Mouse (Mus musculus) thymus, postnatal 36 days (tissue): ENCODE results near the gene Myo1g.
"Not testable (repeated sequence)": the region's sequence is repeated elsewhere in the genome, so short reads cannot be mapped to it uniquely, and the experiment has no call there.

ENCODE experiments used
- DNase-seq, 2 experiments: peaks; one replicate each; pipeline ENCODE4 v3.0.0; 2022; ENCODE audit warnings: mixed read lengths in 2 of 2

Gene Myo1g

DNA sequence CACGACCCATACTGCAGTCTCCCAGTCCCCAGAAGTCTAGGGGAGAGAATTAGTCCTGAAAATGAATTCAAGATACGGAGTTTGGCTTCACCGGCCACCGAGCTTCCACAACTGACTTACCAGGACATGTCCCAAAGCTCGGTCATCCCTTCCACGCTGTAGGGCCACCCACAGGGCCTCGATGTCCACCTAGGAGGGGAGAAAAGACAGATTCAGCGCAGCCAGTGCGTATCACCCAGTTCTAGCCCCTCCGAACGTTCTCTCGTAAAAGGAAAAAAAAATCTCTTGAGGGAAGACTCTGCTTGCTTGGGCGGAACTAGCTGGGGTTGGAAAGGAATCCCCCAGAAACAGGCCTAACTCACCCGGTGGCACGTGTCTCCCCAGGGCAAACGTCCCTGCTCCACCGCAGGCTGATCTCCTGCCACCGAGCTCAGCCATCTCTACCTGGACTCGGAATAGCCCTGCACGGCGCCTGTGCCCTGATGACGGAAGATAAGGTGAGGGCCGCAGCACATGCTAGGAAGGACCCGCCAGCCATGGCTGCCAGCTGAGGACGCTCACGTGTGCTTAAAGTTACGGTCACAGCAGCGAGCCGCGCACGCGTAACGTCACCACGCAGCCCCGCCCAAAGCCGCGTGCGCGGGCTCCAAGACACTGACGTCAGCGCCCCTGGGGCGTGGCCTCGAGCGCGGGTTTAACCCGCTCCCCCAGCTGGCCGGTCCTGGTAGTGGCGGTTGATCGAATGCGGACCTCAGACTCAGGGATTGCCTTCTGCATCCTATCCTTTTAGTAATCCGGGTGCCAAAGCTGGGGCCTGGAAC lies 7.6 kb upstream of the Myo1g start:
- DNase-seq, result peak; percentile 95 to 97

GRCm38 (mm10) chr11:6527256-6528185 lies 6.8 kb upstream of the Myo1g start:
- DNase-seq, result no peak

GRCm38 (mm10) chr11:6526526-6527255 lies 5.9 kb upstream of the Myo1g start:
- not testable (repeated sequence) for DNase-seq

- DNase-seq, result no peak
These were observed 4.5 kb upstream of the Myo1g start for GRCm38 (mm10) chr11:6525241-6525640.

GRCm38 (mm10) chr11:6524880-6525238 lies 4.1 kb upstream of the Myo1g start:
- no peak for DNase-seq

DNA sequence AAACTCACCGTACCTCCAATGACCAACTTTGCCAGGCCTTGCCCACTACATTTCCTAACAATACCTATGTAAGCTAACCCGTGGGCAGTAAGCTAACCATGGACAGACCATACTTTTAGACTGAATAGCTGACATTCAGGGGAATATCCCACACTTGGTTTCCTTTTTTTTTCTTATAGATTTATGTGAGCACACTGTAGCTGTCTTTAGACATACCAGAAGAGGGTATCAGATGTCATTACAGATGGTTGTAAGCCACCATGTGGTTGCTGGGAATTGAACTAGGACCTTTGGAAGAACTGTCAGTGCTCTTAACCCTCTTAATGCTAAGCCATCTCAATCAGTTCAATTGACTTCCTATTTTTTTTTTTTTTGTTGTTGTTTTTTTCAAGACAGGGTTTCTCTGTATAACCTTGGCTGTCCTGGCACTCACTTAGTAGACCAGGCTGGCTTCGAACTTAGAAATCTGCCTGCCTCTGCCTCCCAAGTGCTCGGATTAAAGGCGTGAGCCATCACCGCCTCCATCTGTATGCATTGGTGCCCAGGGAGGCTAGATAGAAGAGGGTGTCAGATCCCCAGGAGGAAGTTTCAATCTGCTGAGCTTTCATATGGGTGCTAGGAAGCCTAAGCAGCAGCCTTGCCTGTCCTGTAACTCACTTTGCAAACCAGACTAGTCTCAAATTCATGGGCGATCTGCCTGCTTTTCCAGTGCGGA lies 3.6 kb upstream of the Myo1g start:
- DNase-seq, result no peak

GRCm38 (mm10) chr11:6523662-6524088 lies 2.9 kb upstream of the Myo1g start:
- DNase-seq, result no peak

- DNase-seq, result peak in 1 of 2 experiments; percentile 17
These were observed 2.2 kb upstream of the Myo1g start for GRCm38 (mm10) chr11:6522782-6523525.

DNA sequence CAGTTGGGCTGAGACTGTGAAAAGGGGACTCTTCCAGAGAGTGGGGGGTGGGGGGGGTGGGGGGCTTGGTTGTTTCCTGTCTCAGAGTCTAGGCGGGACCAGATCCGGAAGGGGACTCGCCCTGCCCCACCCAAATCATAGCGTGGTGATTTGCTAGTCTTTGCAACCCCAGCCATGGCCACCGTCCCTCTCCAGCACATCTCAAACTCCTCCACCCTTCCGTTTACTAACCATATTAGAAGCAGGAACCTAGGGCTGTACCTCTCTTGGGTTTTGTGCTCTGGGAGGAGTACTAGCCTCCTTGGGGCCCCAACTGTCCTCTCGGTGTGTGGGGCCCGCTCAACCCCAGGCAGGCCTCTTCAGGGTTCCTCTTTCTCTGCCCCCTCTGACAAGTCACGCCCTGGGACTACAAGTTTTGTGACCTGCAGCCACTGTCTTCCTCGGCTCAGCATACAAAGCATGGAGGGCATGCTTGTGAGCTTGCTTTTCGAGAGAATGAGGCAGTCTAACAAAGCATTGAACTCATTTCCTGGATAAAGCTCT lies 1.2 kb downstream of the Myo1g start:
- peak; percentile 52 to 64 for DNase-seq

- DNase-seq, result no peak
These were observed 5.9 kb downstream of the Myo1g start for GRCm38 (mm10) chr11:6514837-6515236.

- DNase-seq, result no peak
These were observed 12.4 kb downstream of the Myo1g start for GRCm38 (mm10) chr11:6508269-6508876.

DNA sequence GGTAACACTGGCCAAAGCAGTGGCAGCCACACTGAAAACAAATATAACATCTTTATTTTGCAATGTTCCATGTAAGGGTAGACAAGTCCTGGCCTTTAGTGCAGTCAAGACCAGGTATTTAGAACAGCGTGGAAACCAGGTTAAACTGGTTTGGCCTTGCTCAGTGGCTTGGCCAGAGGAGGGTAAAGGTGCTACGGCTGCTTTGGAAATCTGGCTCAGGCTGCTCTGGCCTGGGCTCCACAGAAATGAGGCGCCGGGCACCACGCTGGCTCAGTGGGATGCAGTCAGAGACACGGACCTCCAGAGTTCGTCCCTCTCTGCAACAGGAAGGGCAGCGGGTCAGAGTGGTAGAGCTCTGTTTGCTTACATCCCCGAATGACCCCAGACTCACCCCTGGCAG lies 14.2 kb downstream of the Myo1g start:
- no peak for DNase-seq

GRCm38 (mm10) chr11:6504689-6505088 lies 16.1 kb downstream of the Myo1g start:
- DNase-seq, result no peak

GRCm38 (mm10) chr11:6504226-6504625 lies 16.5 kb downstream of the Myo1g start:
- DNase-seq, result no peak

- DNase-seq, result no peak
These were observed 18.3 kb downstream of the Myo1g start for GRCm38 (mm10) chr11:6502506-6502905.

DNA sequence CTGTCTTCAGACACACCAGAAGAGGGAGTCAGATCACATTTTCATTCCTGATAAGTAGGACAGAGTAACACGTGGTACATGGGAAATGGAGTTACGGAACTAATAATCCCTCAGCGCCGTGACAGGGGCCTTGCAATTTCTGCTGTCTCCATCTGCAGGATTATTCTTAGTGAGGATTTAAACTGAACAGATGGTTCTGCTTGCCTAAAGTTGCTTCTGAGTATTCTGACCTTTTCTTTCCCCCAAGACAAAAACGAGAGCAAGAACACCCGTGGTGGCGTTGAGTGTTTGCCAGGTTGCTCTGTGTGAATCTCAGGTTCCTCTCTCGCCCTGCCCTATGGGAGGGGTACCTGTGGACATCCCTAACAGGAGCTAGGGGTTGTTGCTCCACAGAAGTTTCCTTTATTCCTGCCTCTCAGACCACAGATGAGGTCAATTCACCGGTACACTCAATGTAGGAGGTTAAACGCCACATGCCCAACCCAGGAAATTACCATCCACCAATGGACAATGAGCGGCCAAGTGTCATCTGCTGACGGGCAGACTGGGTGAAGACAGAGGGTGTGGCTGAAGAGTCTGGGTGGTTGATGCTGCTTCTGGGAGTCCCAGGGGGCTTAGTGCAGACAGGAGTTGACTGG lies 23.3 kb downstream of the Myo1g start:
- no peak for DNase-seq

DNA sequence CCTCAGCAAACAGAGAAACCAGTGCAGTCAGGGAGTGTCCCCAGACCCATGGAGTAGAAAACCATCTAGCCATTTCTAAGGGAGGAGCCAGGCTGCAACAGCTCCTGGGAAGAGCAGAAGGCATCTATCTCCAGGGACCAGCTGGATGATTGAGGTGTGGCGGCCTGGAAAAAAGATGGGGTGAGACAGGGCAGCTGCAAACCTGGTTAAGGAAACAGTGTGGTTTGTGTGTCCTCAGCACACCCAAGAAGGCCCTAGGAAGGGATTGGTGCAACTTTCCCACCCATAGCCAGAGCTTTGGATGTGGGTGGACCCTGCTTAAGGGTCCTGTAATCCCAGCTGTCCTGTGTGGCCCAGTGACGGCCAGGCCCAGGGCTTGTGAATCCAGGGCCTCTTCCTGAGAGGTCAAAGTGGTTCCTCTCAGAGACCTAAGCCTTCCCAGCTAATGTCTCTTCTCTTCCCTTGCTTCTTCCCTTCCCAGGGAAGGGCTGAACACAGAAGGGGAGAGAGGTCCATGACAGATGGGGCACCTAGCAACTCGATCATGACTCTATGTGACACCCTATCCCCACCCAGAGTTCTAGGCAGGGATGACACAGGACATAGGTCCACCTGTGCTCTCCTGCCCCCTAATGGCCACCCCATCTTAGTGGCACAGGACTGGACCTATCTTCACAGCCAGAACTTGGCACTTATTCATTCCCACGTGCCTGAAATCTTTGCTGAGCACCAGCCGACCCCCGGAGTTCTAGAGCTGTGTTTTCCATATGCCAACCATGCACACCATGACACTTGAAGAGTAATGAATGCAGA lies 30.9 kb downstream of the Myo1g start:
- peak; percentile 48 to 58 for DNase-seq

GRCm38 (mm10) chr11:6489257-6489656 lies 31.5 kb downstream of the Myo1g start:
- DNase-seq, result no peak

DNA sequence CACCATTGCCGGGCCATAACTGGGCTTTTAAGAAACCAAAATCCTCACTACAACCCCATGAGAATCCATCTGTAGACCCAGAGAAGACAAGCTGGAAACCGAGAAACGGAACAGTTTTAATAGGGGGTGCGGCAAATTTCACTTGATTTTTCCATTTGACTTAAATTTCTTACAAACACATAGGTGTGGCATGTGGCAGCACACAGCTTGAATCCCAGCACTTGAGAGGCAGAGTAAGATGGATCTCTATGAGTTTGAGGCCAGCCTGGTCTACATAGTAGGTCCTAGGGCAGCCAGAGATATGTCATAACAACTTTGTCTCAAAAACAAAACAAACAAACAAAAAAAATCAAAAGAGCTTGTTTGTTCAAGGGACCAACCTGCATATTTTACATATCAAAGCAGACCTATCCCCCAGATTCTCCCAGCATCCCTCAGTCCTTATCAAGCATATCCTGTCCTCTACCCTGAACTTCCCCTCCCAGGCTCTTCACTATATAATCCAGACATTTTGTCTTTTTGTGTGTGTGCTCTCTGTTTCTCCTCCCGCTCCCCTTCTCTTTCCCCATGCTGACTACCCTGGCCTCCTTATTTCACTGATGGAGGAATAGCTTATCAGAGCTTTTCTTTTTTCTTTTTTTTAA lies 32.6 kb downstream of the Myo1g start:
- no peak for DNase-seq
